Mouse (Mus musculus) left cerebral cortex, postnatal 14 days (tissue): ENCODE data around the gene Fthl17a. TPM values are rescaled to one million over a fixed set of nuclear protein-coding genes. Genes with fewer than 3 reads are reported as not detected.
A peak's percentile ranks its signal among the peaks of the same experiment; 100 is the strongest.

Experiments used
- DNase-seq, 2 experiments: peaks; one replicate each; pipeline ENCODE4 v3.0.0; 2021 to 2022; ENCODE audit warnings: low spot score in 2 of 2, mixed read lengths in 1 of 2
- intact Hi-C: fragments of 180-260 bp; cut with DNase I; formaldehyde crosslinking; loops from one replicate; pipeline ENCODE4 v1.15.1; 2025
- long read RNA-seq, 2 experiments: library from polyadenylated mRNA; stranded (forward); transcript quantifications; one replicate each; pipeline ENCODE4 v2.0.0; 2021
- total RNA-seq, 2 experiments: library from RNA; stranded (reverse); gene quantifications; 2 replicates each; pipeline ENCODE4 v1.2.3; 2021

The Fthl17a gene
- not detected for total RNA-seq
- long read RNA-seq, experiment 1, result 0 reads
- long read RNA-seq, experiment 2, result 0 reads

- intact Hi-C loops, result no loop called here
- no peak for DNase-seq
Measured at GRCm38 (mm10) chrX:85249379-85249778, at the start of gene Fthl17a. Fthl17a (plus strand) TSS chrX:85249679.

- intact Hi-C loops, result no loop called here
- no peak for DNase-seq
Measured at GRCm38 (mm10) chrX:85207001-85207400, 42.5 kb upstream of the Fthl17a start.

GRCm38 (mm10) chrX:85226883-85227282 lies 22.6 kb upstream of the Fthl17a start:
- no peak for DNase-seq
- intact Hi-C loops, result no loop called here

- no peak for DNase-seq
- intact Hi-C loops, result no loop called here
Measured at GRCm38 (mm10) chrX:85271821-85272220, 22.3 kb downstream of the Fthl17a start.

- intact Hi-C loops, result no loop called here
- DNase-seq, result no peak
Measured at GRCm38 (mm10) chrX:85272296-85272695, 22.8 kb downstream of the Fthl17a start.

- no peak for DNase-seq
- intact Hi-C loops, result no loop called here
Measured at GRCm38 (mm10) chrX:85289846-85290245, 40.4 kb downstream of the Fthl17a start.

- no peak for DNase-seq
- intact Hi-C loops, result no loop called here
Measured at GRCm38 (mm10) chrX:85292781-85293180, 43.3 kb downstream of the Fthl17a start.

GRCm38 (mm10) chrX:85294001-85294400 lies 44.5 kb downstream of the Fthl17a start:
- intact Hi-C loops, result no loop called here
- no peak for DNase-seq

GRCm38 (mm10) chrX:85304674-85305073 lies 55.2 kb downstream of the Fthl17a start:
- no peak for DNase-seq
- intact Hi-C loops, result no loop called here

- intact Hi-C loops, result no loop called here
Measured at GRCm38 (mm10) chrX:85318576-85318975, 69.1 kb downstream of the Fthl17a start.

GRCm38 (mm10) chrX:85319193-85319592 lies 69.7 kb downstream of the Fthl17a start:
- intact Hi-C loops, result no loop called here

More at GRCm38 (mm10) chrX:85318576-85318975, 69.1 kb downstream of the Fthl17a start:
- no peak for DNase-seq

More at GRCm38 (mm10) chrX:85319193-85319592, 69.7 kb downstream of the Fthl17a start:
- peak; percentile 39 to 43 for DNase-seq
